Mouse (Mus musculus) left cerebral cortex, adult 2 months (tissue): ENCODE measurements around the gene Abr. TPM values are rescaled to one million over a fixed set of nuclear protein-coding genes. Genes with fewer than 3 reads are reported as not detected.
A peak's percentile ranks its signal among the peaks of the same experiment; 100 is the strongest.

ENCODE experiments used
- DNase-seq, 2 experiments: peaks; one replicate each; pipeline ENCODE4 v3.0.0; 2021 to 2022; ENCODE audit warnings: low spot score in 2 of 2, mixed read lengths in 1 of 2; ENCODE audit errors: extremely low spot score in 1 of 2
- H3K27ac ChIP-seq: fragments of 200-600 bp; 2 replicates; pipeline ENCODE4 v1.8.1; 2022
- H3K4me3 ChIP-seq: fragments of 200-600 bp; 2 replicates; pipeline ENCODE4 v1.8.1; 2022
- CTCF ChIP-seq: fragments of 200-600 bp; IDR thresholded peaks from 2 replicates; pipeline ENCODE4 v1.8.1; 2022; ENCODE audit warnings: antibody characterized with exemption, mild to moderate bottlenecking, moderate library complexity
- intact Hi-C: fragments of 180-260 bp; cut with DNase I; formaldehyde crosslinking; loops from one replicate; pipeline ENCODE4 v1.15.1; 2025
- total RNA-seq, 2 experiments: library from RNA; stranded (reverse); gene quantifications; 2 replicates each; pipeline ENCODE4 v1.2.3; 2021

Gene Abr
- total RNA-seq, 2 experiments from 2014 or later: 436 to 450 TPM

- DNase-seq: no peak
- intact Hi-C loops: no loop called here
- no peak overlapping the region for H3K27ac ChIP-seq
- TF ChIP-seq CTCF: peak; percentile 42
- H3K4me3 ChIP-seq: no peak overlapping the region
Observed at GRCm38 (mm10) chr11:76496086-76496771, 125.9 kb downstream of the Abr start.

GRCm38 (mm10) chr11:76495127-76496028 lies 126.7 kb downstream of the Abr start:
- DNase-seq: no peak
- H3K27ac ChIP-seq: peak overlapping the region; percentile 78
- intact Hi-C loops: loop anchor here (1.0 kb wide), 1 partner anchor 39 kb away; no protein-coding TSS in a partner anchor
- TF ChIP-seq CTCF: no peak
- peak overlapping the region; percentile 55 for H3K4me3 ChIP-seq

GRCm38 (mm10) chr11:76494360-76495126 lies 127.6 kb downstream of the Abr start:
- no peak for TF ChIP-seq CTCF
- intact Hi-C loops: loop anchor here (1.0 kb wide), 1 partner anchor 38 kb away; no protein-coding TSS in a partner anchor
- H3K27ac ChIP-seq: peak overlapping the region; percentile 78
- peak; percentile 81 to 82 for DNase-seq
- peak overlapping the region; percentile 55 for H3K4me3 ChIP-seq

GRCm38 (mm10) chr11:76493811-76494274 lies 128.3 kb downstream of the Abr start:
- no peak for DNase-seq
- intact Hi-C loops: no loop called here
- peak overlapping the region; percentile 78 for H3K27ac ChIP-seq
- peak overlapping the region; percentile 55 for H3K4me3 ChIP-seq
- no peak for TF ChIP-seq CTCF

GRCm38 (mm10) chr11:76493167-76493566 lies 128.9 kb downstream of the Abr start:
- no peak for DNase-seq
- H3K27ac ChIP-seq: peak overlapping the region; percentile 78; the same call in 1 of the 2 replicates
- no peak for TF ChIP-seq CTCF
- peak overlapping the region; percentile 55 for H3K4me3 ChIP-seq
- intact Hi-C loops: no loop called here

GRCm38 (mm10) chr11:76491817-76492216 lies 130.3 kb downstream of the Abr start:
- DNase-seq: no peak
- Histone ChIP-seq H3K27ac (no peak overlapping the region; the same call in 1 of the 2 replicates), H3K4me3 (no peak overlapping the region)
- intact Hi-C loops: no loop called here
- no peak for TF ChIP-seq CTCF

- Histone ChIP-seq H3K4me3 (no peak overlapping the region), H3K27ac (0 out of 2 replicates have a peak overlapping the region, but pooled peaks have one; percentile 15)
- no peak for TF ChIP-seq CTCF
- intact Hi-C loops: no loop called here
- no peak for DNase-seq
Observed at GRCm38 (mm10) chr11:76489407-76489806, 132.7 kb downstream of the Abr start.

- intact Hi-C loops: no loop called here
- Histone ChIP-seq H3K27ac (no peak overlapping the region), H3K4me3 (no peak overlapping the region)
- DNase-seq: no peak
- no peak for TF ChIP-seq CTCF
Observed at GRCm38 (mm10) chr11:76487024-76487423, 135.1 kb downstream of the Abr start.

- DNase-seq: no peak
- Histone ChIP-seq H3K27ac (no peak overlapping the region), H3K4me3 (no peak overlapping the region)
- no peak for TF ChIP-seq CTCF
- intact Hi-C loops: no loop called here
Observed at GRCm38 (mm10) chr11:76484033-76484432, 138.1 kb downstream of the Abr start.

GRCm38 (mm10) chr11:76483171-76483727 lies 138.9 kb downstream of the Abr start:
- Histone ChIP-seq H3K4me3 (no peak overlapping the region), H3K27ac (peak overlapping the region; percentile 36; the same call in 1 of the 2 replicates)
- intact Hi-C loops: no loop called here
- no peak for TF ChIP-seq CTCF
- no peak for DNase-seq

GRCm38 (mm10) chr11:76482697-76483096 lies 139.4 kb downstream of the Abr start:
- H3K4me3 ChIP-seq: no peak overlapping the region
- DNase-seq: no peak
- intact Hi-C loops: no loop called here
- peak overlapping the region; percentile 21 for H3K27ac ChIP-seq
- TF ChIP-seq CTCF: no peak
